Mouse (Mus musculus) lung, postnatal 10 days (tissue): ENCODE data around the gene Ltb4r1.
A peak's percentile ranks its signal among the peaks of the same experiment; 100 is the strongest.

ENCODE experiments used
- DNase-seq: peaks from one replicate; pipeline ENCODE4 v3.0.0; 2021

The Ltb4r1 gene

DNA sequence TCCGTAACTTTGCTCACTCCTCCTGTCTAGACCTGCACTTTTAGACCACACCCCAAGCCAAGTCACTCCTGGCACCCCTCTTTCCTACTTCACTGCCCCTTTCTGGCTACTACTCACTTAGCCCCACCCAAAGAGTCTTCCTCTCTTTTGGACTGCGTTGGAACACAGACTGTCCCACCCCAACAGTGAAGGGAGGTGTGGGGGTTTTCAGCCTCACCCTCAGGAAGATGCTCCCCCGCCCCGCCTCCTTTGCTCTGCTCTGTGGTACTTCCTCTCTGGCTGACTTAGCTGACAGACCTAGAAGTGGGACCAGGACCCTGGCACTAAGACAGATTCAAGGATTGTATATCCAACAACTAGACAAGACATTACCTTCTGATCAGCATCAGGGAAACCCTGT, at the start of gene Ltb4r1:
Gene Ltb4r1 (plus strand): TSS at position 267 of the 400 bp plus-strand sequence.
- DNase-seq, result no peak

GRCm38 (mm10) chr14:55716271-55716670, 49.5 kb upstream of the Ltb4r1 start:
- no peak for DNase-seq

DNA sequence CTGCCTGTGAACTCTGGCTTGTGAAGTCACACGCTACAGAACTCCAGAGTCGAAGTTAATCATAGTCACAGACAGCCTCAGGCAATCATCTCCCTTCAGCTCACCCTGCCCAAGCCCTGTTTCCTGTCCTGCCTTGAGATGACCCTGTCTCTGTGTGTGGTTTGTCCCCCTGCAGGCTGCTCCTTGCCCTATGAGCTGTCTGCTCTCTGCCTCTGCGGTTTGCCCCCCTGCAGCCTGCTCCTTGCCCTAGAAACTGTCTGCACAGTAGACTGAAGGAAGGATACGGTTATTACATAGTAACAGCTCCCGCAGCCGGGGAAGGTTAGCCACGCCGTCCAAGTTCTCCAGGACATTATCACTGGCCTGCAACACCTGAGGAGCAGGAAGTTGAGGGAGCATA, 48.9 kb upstream of the Ltb4r1 start:
- no peak for DNase-seq

GRCm38 (mm10) chr14:55719737-55720136, 46.0 kb upstream of the Ltb4r1 start:
- DNase-seq, result no peak

DNA sequence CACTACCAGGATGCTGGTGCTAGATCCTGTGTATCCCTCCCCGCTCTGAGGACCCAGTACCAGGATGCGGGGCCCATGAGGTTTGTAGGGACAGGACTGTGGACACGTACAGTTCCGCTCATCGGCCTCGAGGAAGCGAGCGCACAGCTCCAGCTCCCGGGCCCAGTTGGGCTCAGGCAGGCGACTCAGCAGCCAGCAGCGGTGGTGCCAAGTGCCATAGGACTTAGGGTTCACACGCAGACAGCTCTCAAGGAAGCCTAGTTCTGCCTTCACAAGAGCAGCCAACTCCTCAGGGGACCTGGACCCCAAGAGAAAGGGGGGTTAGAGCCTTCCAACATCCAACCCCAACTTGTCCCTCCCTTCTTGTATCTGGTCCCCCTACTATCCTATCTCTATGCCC, 45.1 kb upstream of the Ltb4r1 start:
- no peak for DNase-seq

- no peak for DNase-seq
Measured at GRCm38 (mm10) chr14:55721076-55721475, 44.7 kb upstream of the Ltb4r1 start.

DNA sequence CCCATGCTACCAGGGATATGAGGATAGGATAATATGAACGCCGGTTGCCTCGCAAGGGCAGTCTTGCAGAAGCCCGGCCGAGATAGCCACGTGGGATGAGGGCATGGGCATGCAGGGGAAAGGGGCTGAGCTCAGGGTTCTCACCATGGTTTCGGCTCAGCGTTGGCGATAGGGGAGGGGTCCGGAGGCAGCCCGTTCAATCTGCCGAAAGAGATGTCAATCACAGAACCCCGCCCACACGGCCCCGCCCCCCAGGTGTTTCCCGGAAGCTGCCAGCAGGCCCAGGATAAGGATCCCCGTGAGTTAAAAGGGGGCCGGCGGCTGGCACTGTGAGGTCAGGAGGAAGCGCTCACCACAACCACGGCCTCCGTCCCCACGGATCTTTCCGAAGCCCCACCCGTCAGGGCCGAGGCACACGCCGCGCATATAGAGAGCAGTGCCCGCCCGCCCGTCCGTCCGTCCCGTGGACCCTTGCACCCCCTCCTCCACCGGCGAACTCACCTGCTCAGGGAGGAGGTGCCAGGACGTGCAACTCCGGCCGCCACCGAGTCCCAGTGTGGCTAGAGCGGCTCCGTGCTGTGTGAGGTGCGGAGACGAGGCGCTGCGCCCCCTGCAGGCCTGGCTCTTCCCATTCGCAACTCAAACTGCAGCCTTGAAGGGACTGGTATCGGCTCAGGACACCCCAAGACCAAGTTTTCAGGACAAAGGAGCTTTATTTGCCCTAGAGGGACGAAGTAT, 43.9 kb upstream of the Ltb4r1 start, which contains the start of gene Rabggta:
Gene Rabggta (minus strand): TSS at position 564 of the 738 bp plus-strand sequence.
- DNase-seq, result peak; percentile 94

- DNase-seq, result no peak
Measured at GRCm38 (mm10) chr14:55722438-55722945, 43.3 kb upstream of the Ltb4r1 start.

DNA sequence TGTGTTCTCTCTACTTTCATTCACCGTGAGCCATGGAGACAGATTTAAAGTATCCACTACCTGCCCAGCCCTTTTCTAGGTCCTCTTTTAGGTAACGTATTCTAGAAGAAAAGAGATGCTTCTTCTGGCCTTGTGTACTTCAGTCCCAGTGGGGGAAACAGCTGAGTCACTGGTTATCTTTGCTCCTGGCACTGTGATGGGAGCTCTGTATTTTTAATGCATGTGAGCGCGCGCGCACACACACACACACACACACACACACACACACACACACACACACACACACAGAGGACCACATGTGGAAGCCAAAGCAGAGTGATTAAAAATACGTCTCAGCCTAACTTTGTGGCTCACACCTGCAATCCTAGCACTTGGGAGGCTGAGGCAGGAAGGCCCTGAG, 42.3 kb upstream of the Ltb4r1 start:
- DNase-seq, result no peak

GRCm38 (mm10) chr14:55724411-55724871, 41.3 kb upstream of the Ltb4r1 start:
- DNase-seq, result peak; percentile 57

DNA sequence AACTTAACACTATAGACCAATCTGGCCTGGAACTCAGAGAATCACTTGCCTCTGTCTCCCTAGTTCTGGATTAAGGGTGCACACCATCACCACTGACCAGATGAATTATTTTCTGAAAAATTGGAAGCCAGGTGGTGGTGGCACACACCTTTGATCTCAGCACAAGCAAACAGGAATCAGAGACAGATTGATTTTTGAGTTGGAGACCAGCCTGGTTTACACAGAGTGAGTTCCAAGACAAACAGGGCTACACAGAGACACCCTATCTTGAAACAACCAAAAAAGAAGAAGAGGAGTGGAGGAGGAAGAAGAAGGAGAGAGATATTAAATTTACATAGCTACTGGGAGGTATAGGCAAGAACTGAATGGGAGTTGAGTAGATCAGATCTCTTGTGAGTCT, 39.5 kb upstream of the Ltb4r1 start:
- no peak for DNase-seq

- no peak for DNase-seq
Measured at GRCm38 (mm10) chr14:55727889-55728685, 37.7 kb upstream of the Ltb4r1 start.

DNA sequence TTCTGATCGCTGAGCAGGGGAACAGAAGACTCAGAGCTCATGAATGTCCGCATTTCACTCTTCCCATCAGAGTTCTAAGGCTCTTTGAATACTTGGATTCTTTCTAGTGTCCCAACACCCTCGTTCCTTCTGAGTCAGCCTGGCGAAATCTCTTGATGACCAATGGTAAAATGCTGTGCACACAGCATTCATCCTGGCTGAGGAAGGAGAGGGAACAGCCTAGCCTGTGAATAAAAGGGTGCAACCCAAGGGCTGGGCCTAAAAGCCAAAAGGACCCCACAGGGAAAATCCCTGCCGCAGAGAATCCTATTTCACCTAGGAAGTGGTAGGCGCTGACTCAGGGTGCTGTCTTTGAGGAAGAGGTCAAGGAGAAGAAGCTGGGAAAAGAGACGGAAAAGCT, 35.6 kb upstream of the Ltb4r1 start:
- DNase-seq, result no peak

- DNase-seq, result no peak
Measured at GRCm38 (mm10) chr14:55730531-55731032, 35.2 kb upstream of the Ltb4r1 start.

- no peak for DNase-seq
Measured at GRCm38 (mm10) chr14:55733889-55734288, 31.9 kb upstream of the Ltb4r1 start.

- no peak for DNase-seq
Measured at GRCm38 (mm10) chr14:55734869-55735268, 30.9 kb upstream of the Ltb4r1 start.

- DNase-seq, result no peak
Measured at GRCm38 (mm10) chr14:55735334-55735733, 30.4 kb upstream of the Ltb4r1 start.

DNA sequence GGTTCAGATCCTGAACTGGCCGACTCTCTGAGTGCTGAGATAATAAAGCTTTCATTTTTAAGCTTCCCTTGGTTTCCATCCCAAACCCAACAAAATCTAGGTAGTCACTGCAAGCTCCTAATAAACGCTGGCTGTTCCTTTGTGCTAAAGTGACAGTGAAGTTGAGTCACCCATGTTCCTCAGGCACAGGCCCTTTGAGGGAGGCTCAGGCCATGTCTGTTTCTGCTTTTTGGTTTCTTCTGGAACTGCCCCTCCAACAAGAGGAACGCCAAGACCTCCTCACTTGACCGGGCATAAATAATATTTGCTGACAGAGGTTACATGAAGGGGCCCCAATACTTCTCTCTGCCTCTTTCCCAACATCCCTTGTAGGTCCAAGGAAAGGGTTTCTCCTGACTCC, 30.0 kb upstream of the Ltb4r1 start:
- no peak for DNase-seq

DNA sequence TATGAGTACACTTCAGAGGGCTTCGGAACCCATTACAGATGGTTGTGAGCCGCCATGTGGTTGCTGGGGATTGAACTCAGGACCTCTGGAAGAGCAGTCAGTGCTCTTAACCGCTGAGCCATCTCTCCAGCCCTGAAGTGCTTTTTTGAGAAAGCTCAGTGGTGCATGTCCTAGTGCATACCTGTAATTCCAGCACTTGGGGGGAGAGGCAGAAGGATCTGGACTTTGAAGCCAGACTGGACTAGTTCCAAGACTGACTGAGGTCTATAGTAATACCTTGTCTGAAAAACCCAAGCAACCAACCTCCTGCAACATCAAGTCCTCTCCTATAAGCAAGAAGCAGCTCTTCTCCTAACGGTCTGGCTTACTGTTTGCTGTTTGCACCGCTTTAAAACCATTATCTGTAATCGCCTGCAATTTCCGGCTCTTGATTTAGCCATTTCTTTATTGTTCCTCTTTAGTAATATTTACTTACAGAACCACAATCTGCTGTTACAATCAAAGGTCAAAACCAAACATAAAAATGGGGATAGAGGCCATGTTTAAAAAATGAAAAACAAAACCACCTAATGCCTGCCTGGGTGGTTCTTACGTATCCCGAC, 28.6 kb upstream of the Ltb4r1 start:
- DNase-seq, result no peak

GRCm38 (mm10) chr14:55743711-55744110, 22.1 kb upstream of the Ltb4r1 start:
- peak; percentile 92 for DNase-seq

- peak; percentile 91 for DNase-seq
Measured at GRCm38 (mm10) chr14:55745180-55745860, 20.4 kb upstream of the Ltb4r1 start, which contains the start of the genes Dhrs1 and Nop9. Dhrs1 (minus strand) TSS chr14:55745690. Nop9 (plus strand) TSS chr14:55745693.

- no peak for DNase-seq
Measured at GRCm38 (mm10) chr14:55745861-55746237, 19.9 kb upstream of the Ltb4r1 start.
